Mouse (Mus musculus) heart, postnatal 0 days (tissue): Measurements from ENCODE around the gene Kel. TPM values are rescaled to one million over a fixed set of nuclear protein-coding genes. Genes with fewer than 3 reads are reported as not detected.

Source experiments
- ATAC-seq: fragments of 200-750 bp; cut with Nextera tagmentation; 2 replicates; pipeline ENCODE4 v1.8.0; 2017; ENCODE audit warnings: low read depth, moderate number of reproducible peaks, moderate library complexity; ENCODE audit not compliant: insufficient read depth
- DNase-seq: peaks from one replicate; pipeline ENCODE4 v3.0.0-alpha.2; 2016; ENCODE audit warnings: low spot score
- H3K27ac ChIP-seq: fragments of 300-500 bp; sonication (generic); 2 replicates; pipeline ENCODE4 v1.5.1; 2014; ENCODE audit warnings: low read depth, mild to moderate bottlenecking
- H3K27me3 ChIP-seq: fragments of 300-500 bp; sonication (generic); 2 replicates; pipeline ENCODE4 v1.6.1; 2014; ENCODE audit warnings: low read length, mixed read lengths; ENCODE audit not compliant: control insufficient read depth, insufficient read depth
- H3K36me3 ChIP-seq: fragments of 300-500 bp; sonication (generic); replicated peaks from 2 replicates; pipeline ENCODE4 v1.6.1; 2014; ENCODE audit warnings: low read length, mixed read lengths; ENCODE audit not compliant: control insufficient read depth, insufficient read depth
- H3K4me1 ChIP-seq: fragments of 300-500 bp; sonication (generic); 2 replicates; pipeline ENCODE4 v1.6.1; 2014; ENCODE audit warnings: antibody characterized with exemption; ENCODE audit not compliant: control insufficient read depth, insufficient read depth
- H3K4me2 ChIP-seq: fragments of 300-500 bp; sonication (generic); 2 replicates; pipeline ENCODE4 v1.6.1; 2014; ENCODE audit warnings: low read depth, mild to moderate bottlenecking, low read length, moderate library complexity
- H3K4me3 ChIP-seq: fragments of 300-500 bp; sonication (generic); 2 replicates; pipeline ENCODE4 v1.5.1; 2014; ENCODE audit warnings: low read depth, low read length
- H3K9ac ChIP-seq: fragments of 300-500 bp; sonication (generic); replicated peaks from 2 replicates; pipeline ENCODE4 v1.6.1; 2014; ENCODE audit warnings: low read depth, low read length, mixed read lengths
- H3K9me3 ChIP-seq: fragments of 300-500 bp; sonication (generic); replicated peaks from 2 replicates; pipeline ENCODE4 v1.6.1; 2016; ENCODE audit warnings: low read length; ENCODE audit not compliant: control insufficient read depth
- CTCF ChIP-seq: IDR thresholded peaks from 2 replicates; pipeline ENCODE4 v1.5.1; 2016; ENCODE audit warnings: antibody characterized with exemption, control low read depth, low read depth
- EP300 ChIP-seq: IDR thresholded peaks from 2 replicates; pipeline ENCODE4 v1.6.1; 2016; ENCODE audit warnings: antibody characterized with exemption, low read depth
- WGBS: fragments of 180-500 bp; shearing (Covaris S2); extraction: QIAGEN DNeasy Blood & Tissue Kit; methylation state at CpG from one replicate; pipeline ENCODE4 v1.1.7; 2014; 5-methylcytosine and 5-hydroxymethylcytosine counted together
- polyA plus RNA-seq: library from polyadenylated mRNA; unstranded; fragments of >200 nt; fragmentation: Nextera tagmentation; extraction: Ambion mirVana; gene quantifications from 2 replicates; pipeline ENCODE4 v1.2.1, GENCODE M21; 2015
- total RNA-seq: library from RNA; depleted of rRNA; stranded (reverse); fragments of >200 nt; gene quantifications from 2 replicates; pipeline ENCODE4 v1.2.3, GENCODE M21; 2014; ENCODE audit warnings: low replicate concordance; rRNA removed

The Kel gene
- total RNA-seq (0.12 and 2.1 TPM in 2 replicates), polyA plus RNA-seq (0.14 and 0.18 TPM in 2 replicates)

DNA sequence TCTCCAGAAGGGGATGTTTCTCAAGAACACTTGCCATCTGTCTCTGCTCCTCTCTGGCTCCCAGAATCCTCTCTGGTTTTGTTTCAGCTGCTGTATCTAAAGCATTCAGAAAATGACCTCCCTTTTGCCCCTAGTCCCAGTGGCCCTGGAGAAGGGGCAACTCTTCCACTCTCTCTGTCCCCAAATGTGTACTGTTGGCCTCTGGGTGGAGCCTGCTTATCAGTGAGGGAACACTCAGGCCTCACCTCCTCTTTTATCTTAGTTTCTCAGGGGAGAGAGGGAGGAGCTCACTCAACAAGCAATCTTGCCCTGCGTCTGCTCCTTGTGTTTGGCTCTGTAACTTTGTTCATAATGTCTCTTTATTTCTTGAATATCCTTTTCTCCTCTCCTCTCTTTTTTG is at the start of gene Kel:
Gene Kel, minus strand, starts transcription at position 217 of the 400 bp plus-strand sequence.
- Histone ChIP-seq H3K27me3 (no peaks in the 10 kb centered on the region), H3K27ac (no peak within 1 kb of the TSS), H3K9ac (no peak within 1 kb of the TSS), H3K4me2 (no peak within 1 kb of the TSS), H3K36me3 (no peaks in the 10 kb centered on the region), H3K9me3 (no peaks in the 10 kb centered on the region), H3K4me1 (no peaks in the 10 kb centered on the region), H3K4me3 (no peak within 1 kb of the TSS)
- TF ChIP-seq CTCF (no peak), EP300 (no peak)
- DNase-seq = no peak
- WGBS = 11% methylated on average over 1 of the region's 1 CpGs
- ATAC-seq = no peak

GRCm38 (mm10) chr6:41744664-41745392 is 40.7 kb upstream of the Kel start:
- DNase-seq (no peak), ATAC-seq (no peak)
- H3K9me3 ChIP-seq = no peaks in the 10 kb centered on the region
- H3K4me1 ChIP-seq = no peaks in the 10 kb centered on the region
- WGBS = 60% methylated on average over 5 of the region's 5 CpGs
- no peaks in the 10 kb centered on the region for H3K36me3 ChIP-seq
- H3K27ac ChIP-seq = no peak overlapping the region
- no peak overlapping the region for H3K9ac ChIP-seq
- no peak overlapping the region for H3K4me2 ChIP-seq
- H3K4me3 ChIP-seq = no peak overlapping the region
- no peak for TF ChIP-seq CTCF
- no peak for TF ChIP-seq EP300
- H3K27me3 ChIP-seq = no peaks in the 10 kb centered on the region

- Histone ChIP-seq H3K27ac (no peak overlapping the region), H3K4me3 (no peak overlapping the region), H3K9ac (no peak overlapping the region), H3K9me3 (no peaks in the 10 kb centered on the region), H3K27me3 (no peaks in the 10 kb centered on the region), H3K36me3 (no peaks in the 10 kb centered on the region), H3K4me1 (no peaks in the 10 kb centered on the region), H3K4me2 (no peak overlapping the region)
- DNase-seq (no peak), ATAC-seq (no peak)
- no peak for TF ChIP-seq CTCF
- no peak for TF ChIP-seq EP300
Measured at GRCm38 (mm10) chr6:41741101-41741500, 37.0 kb upstream of the Kel start.

- Histone ChIP-seq H3K27ac (no peak overlapping the region), H3K4me1 (no peaks in the 10 kb centered on the region), H3K27me3 (no peaks in the 10 kb centered on the region), H3K9me3 (no peaks in the 10 kb centered on the region), H3K4me3 (no peak overlapping the region), H3K9ac (no peak overlapping the region), H3K36me3 (no peaks in the 10 kb centered on the region), H3K4me2 (no peak overlapping the region)
- DNase-seq = no peak
- TF ChIP-seq EP300 (no peak), CTCF (no peak)
- no peak for ATAC-seq
- 75% methylated on average over 5 of the region's 5 CpGs for WGBS
Measured at GRCm38 (mm10) chr6:41734719-41735470, 30.8 kb upstream of the Kel start.

DNA sequence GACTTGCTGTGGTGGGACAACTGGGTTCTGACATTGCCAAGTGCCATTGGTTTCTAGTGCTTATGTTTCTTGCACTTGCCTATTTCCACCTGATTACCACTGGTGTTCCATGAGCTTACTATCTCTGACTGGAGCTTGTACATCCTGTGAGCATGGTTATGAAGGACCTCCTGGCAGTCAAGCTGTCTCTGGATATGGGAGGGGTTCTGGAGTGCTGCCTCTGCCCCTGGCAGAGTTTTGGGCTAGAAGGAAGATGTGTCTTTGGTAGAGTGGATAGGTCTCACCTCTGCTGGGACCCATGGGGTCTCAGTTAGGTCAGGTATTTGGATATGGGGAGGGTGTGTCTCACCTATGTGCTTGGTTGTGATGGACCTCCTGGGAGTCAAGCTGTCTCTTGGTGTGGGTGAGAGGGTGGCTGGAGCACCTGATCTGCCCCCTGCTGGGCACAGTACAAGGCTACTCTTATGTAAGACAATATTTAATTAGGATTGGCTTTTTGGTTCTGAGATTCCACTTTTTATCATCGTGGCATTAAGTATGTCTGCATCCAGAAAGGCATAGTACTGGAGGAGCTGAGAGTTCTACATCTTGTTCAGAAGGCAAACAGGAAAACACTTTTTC is 24.0 kb upstream of the Kel start:
- no peak overlapping the region for H3K9ac ChIP-seq
- 58% methylated on average over 1 of the region's 1 CpGs for WGBS
- H3K4me3 ChIP-seq = no peak overlapping the region
- no peak overlapping the region for H3K4me2 ChIP-seq
- no peaks in the 10 kb centered on the region for H3K9me3 ChIP-seq
- H3K27me3 ChIP-seq = no peaks in the 10 kb centered on the region
- H3K4me1 ChIP-seq = no peaks in the 10 kb centered on the region
- no peaks in the 10 kb centered on the region for H3K36me3 ChIP-seq
- DNase-seq (no peak), ATAC-seq (no peak)
- TF ChIP-seq EP300 = no peak
- TF ChIP-seq CTCF = no peak
- H3K27ac ChIP-seq = no peak overlapping the region
